Mouse (Mus musculus) left cerebral cortex, postnatal 4 days (tissue): ENCODE results near the gene Traf3. TPM values are rescaled to one million over a fixed set of nuclear protein-coding genes. Genes with fewer than 3 reads are reported as not detected.

ENCODE experiments used
- DNase-seq: peaks from one replicate; pipeline ENCODE4 v3.0.0-alpha.2; 2022
- intact Hi-C: fragments of 180-260 bp; cut with DNase I; formaldehyde crosslinking; loops from one replicate; pipeline ENCODE4 v1.15.1; 2025
- total RNA-seq, 2 experiments: library from RNA; stranded (reverse); gene quantifications; 2 replicates each; pipeline ENCODE4 v1.2.3; 2021

The Traf3 gene
- total RNA-seq, 2 experiments from 2014 or later, result 37.0 to 41.8 TPM

- no peak for DNase-seq
Observed at GRCm38 (mm10) chr12:111301322-111302017, 135.3 kb downstream of the Traf3 start.

GRCm38 (mm10) chr12:111302018-111302345, 135.8 kb downstream of the Traf3 start:
- intact Hi-C loops, result no loop called here

More at GRCm38 (mm10) chr12:111301322-111302017, 135.3 kb downstream of the Traf3 start:
- intact Hi-C loops, result no loop called here

GRCm38 (mm10) chr12:111303702-111304337, 137.7 kb downstream of the Traf3 start:
- DNase-seq, result no peak

More at GRCm38 (mm10) chr12:111302018-111302345, 135.8 kb downstream of the Traf3 start:
- DNase-seq, result no peak

GRCm38 (mm10) chr12:111306821-111307220, 140.7 kb downstream of the Traf3 start:
- DNase-seq, result no peak
- intact Hi-C loops, result no loop called here

More at GRCm38 (mm10) chr12:111303702-111304337, 137.7 kb downstream of the Traf3 start:
- intact Hi-C loops, result no loop called here

GRCm38 (mm10) chr12:111309256-111309655, 143.1 kb downstream of the Traf3 start:
- DNase-seq, result no peak
- intact Hi-C loops, result no loop called here

- DNase-seq, result no peak
- intact Hi-C loops, result no loop called here
Observed at GRCm38 (mm10) chr12:111309931-111310330, 143.8 kb downstream of the Traf3 start.

GRCm38 (mm10) chr12:111311775-111312174, 145.6 kb downstream of the Traf3 start:
- intact Hi-C loops, result no loop called here
- DNase-seq, result no peak

- intact Hi-C loops, result no loop called here
- no peak for DNase-seq
Observed at GRCm38 (mm10) chr12:111314273-111314672, 148.1 kb downstream of the Traf3 start.

Other genes starting within 250 kb of the Traf3 start
- gene Ankrd9, start 187.3 kb upstream of the Traf3 start, total RNA-seq, result 1 to 10 TPM; 4.0 to 4.2 TPM
- gene Rcor1, start 127.0 kb upstream of the Traf3 start, total RNA-seq, result 10 to 100 TPM; 21.9 to 24.7 TPM
- not detected for gene 4930595D18Rik, start 18.1 kb downstream of the Traf3 start, total RNA-seq
- 10 to 100 TPM; 15.9 to 16.3 TPM for gene Amn, start 104.7 kb downstream of the Traf3 start, total RNA-seq
- 100 to 1,000 TPM; 153 to 168 TPM for gene Cdc42bpb, start 211.3 kb downstream of the Traf3 start, total RNA-seq
- gene Lbhd2, start 240.4 kb downstream of the Traf3 start, total RNA-seq, result 1 to 10 TPM; 1.4 to 4.0 TPM